16 mouse cellular contexts compared by ENCODE assay signal in the genomic region with DNA sequence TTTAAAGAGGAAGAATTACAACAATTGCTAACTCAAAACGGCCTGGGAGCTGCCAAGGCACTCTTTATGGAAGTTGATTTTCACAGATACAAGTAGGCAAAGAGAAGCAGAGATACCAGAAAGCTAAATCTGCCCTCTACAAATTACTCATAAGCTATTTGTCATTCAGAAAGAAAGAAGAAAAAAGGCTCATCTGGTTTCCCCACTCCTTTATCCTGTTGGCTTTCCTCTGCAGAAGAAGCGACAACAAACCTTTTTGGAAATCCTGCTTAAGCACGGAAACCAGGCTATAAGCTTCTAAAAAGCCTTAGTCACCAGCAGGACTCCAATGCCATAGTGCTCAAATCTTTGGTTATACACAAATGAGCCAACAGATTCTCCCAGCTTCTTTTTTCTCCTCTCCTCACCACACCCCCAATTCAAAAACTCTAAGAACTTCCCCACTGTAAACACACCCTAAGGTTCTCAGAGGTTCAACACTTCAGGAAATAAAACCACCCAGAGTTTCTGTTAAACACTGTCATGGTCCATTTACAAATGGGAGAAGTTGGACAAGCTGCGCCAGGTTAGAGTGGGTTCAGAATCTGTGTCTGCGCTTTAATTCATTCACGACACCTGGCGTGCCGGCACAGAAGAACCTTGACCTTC.
"Had no signal": no experiment of that assay in that cellular context is flagged by ENCODE, and none has a peak within 500 bp of the region (broad histone marks: within the 10 kb centered on the region; RNA-seq: fewer than 3 reads in every experiment).

No protein-coding gene starts in this region.

- ATAC-seq: liver, postnatal 0 days; midbrain, embryonic 15.5 days had no signal

- H3K9ac ChIP-seq: limb, embryonic 12.5 days; liver, embryonic 13.5 days; liver, postnatal 0 days; midbrain, embryonic 15.5 days; neural tube, embryonic 13.5 days had no signal

- H3K27ac ChIP-seq: liver, embryonic 13.5 days; midbrain, embryonic 15.5 days; neural tube, embryonic 13.5 days had no signal

- H3K4me1 ChIP-seq: liver, embryonic 13.5 days had no signal

- H3K4me3 ChIP-seq: limb, embryonic 12.5 days; liver, embryonic 13.5 days; midbrain, embryonic 15.5 days; neural tube, embryonic 13.5 days had no signal

- H3K4me2 ChIP-seq: limb, embryonic 12.5 days; liver, embryonic 13.5 days; midbrain, embryonic 15.5 days; neural tube, embryonic 13.5 days had no signal

- H3K27me3 ChIP-seq: limb, embryonic 12.5 days; liver, embryonic 13.5 days; midbrain, embryonic 15.5 days; neural tube, embryonic 13.5 days had no signal

- DNase-seq: kidney, adult 8-10 months; kidney, postnatal 25 days; layer of hippocampus, adult 9-11 months; layer of hippocampus, postnatal 36 days; liver; liver, embryonic 13.5 days; liver, postnatal 0 days; lung, postnatal 36 days; retina, postnatal 1 day; right cerebral cortex, postnatal 4 days; spleen, adult 18-20 months; thymus, adult 2 months; thymus, postnatal 25 days had no signal
